Mouse (Mus musculus) gastrocnemius, postnatal 14 days (tissue): Measurements from ENCODE around the gene Babam1. TPM values are rescaled to one million over a fixed set of nuclear protein-coding genes. Genes with fewer than 3 reads are reported as not detected.

ENCODE experiments used
- total RNA-seq, 2 experiments: library from RNA; stranded (reverse); gene quantifications; 2 replicates each; pipeline ENCODE4 v1.2.3; 2021

Babam1 gene
- total RNA-seq, 2 experiments from 2014 or later = 61.3 to 66.5 TPM

Other genes with a start within 250 kb of the Babam1 start
- 10 to 100 TPM; 12.7 to 15.0 TPM for gene Myo9b, start 124.1 kb upstream of the Babam1 start, total RNA-seq
- gene Haus8, start 123.9 kb upstream of the Babam1 start, total RNA-seq = 1 to 10 TPM; 6.4 to 8.2 TPM
- gene Use1, start 30.0 kb upstream of the Babam1 start, total RNA-seq = 10 to 100 TPM; 96.4 to 100.0 TPM
- gene Ocel1, start 25.6 kb upstream of the Babam1 start, total RNA-seq = 1 to 10 TPM; 5.9 to 7.5 TPM
- 10 to 100 TPM; 16.0 to 21.5 TPM for gene Nr2f6, start 14.9 kb upstream of the Babam1 start, total RNA-seq
- 10 to 100 TPM; 11.0 to 12.9 TPM for gene Ushbp1, start 1.1 kb upstream of the Babam1 start, total RNA-seq
- gene Ankle1, start 9.1 kb downstream of the Babam1 start, total RNA-seq = under 1 TPM; 0.78 to 0.86 TPM
- 10 to 100 TPM; 22.8 to 27.6 TPM for gene Abhd8, start 66.8 kb downstream of the Babam1 start, total RNA-seq
- 10 to 100 TPM; 44.0 to 45.2 TPM for gene Mrpl34, start 68.1 kb downstream of the Babam1 start, total RNA-seq
- gene Dda1, start 72.3 kb downstream of the Babam1 start, total RNA-seq = 10 to 100 TPM; 28.3 to 31.8 TPM
- 10 to 100 TPM; 14.4 to 16.2 TPM for gene Ano8, start 89.1 kb downstream of the Babam1 start, total RNA-seq
- 1 to 10 TPM; 7.5 to 8.5 TPM for gene Gtpbp3, start 91.2 kb downstream of the Babam1 start, total RNA-seq
- gene Plvap, start 114.9 kb downstream of the Babam1 start, total RNA-seq = 10 to 100 TPM in 1 of 2 experiments, 1 to 10 TPM in 1; 7.7 to 11.7 TPM
- gene Ccdc194, start 128.8 kb downstream of the Babam1 start, total RNA-seq = under 1 TPM in 1 of 2 experiments, not detected in 1; 0.33 TPM
- gene Bst2, start 140.6 kb downstream of the Babam1 start, total RNA-seq = 1 to 10 TPM; 8.6 to 9.3 TPM
- 10 to 100 TPM; 20.4 to 20.6 TPM for gene Mvb12a, start 146.1 kb downstream of the Babam1 start, total RNA-seq
- gene Tmem221, start 162.0 kb downstream of the Babam1 start, total RNA-seq = under 1 TPM in 1 of 2 experiments, not detected in 1; 0.21 TPM
- under 1 TPM in 1 of 2 experiments, not detected in 1; 0.18 TPM for gene Nxnl1, start 169.7 kb downstream of the Babam1 start, total RNA-seq
- 10 to 100 TPM; 29.9 to 50.8 TPM for gene Slc27a1, start 172.0 kb downstream of the Babam1 start, total RNA-seq
- 10 to 100 TPM; 40.5 to 43.3 TPM for gene Pgls, start 195.3 kb downstream of the Babam1 start, total RNA-seq
- gene Fam129c, start 200.8 kb downstream of the Babam1 start, total RNA-seq = under 1 TPM; 0.59 to 0.82 TPM
- gene Colgalt1, start 214.1 kb downstream of the Babam1 start, total RNA-seq = 10 to 100 TPM; 35.6 to 39.3 TPM